Mouse (Mus musculus): ENCODE results near the gene Zbtb42. TPM values are rescaled to one million over a fixed set of nuclear protein-coding genes. Genes with fewer than 3 reads are reported as not detected.

Zbtb42 gene
- polyA plus RNA-seq, 1 experiment from 2014 or later = 3.5 TPM

DNA sequence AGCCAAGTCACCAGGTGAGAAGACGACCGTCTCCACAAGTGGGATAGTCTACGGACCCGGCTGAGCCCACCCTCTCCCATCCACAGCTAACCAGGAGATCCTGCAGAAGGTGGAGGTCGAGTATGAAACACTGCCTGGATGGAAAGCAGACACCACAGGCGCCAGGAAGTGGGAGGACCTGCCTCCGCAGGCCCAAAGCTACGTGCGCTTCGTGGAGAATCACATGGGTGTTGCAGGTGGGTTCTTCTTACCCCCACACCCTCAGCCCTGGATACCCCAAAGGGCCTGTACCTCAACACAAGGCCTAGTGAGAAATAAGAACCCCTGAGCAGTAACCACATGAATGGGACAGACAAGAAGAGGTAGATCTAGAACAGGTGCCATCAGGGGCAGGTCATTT lies 39.1 kb upstream of the Zbtb42 start:
- no peak overlapping the region for H3K4me3 ChIP-seq (replicated peaks; ENCODE audit: low read depth, low read length)
- no peak overlapping the region for H3K27ac ChIP-seq (replicated peaks; ENCODE audit: low read depth, low read length)
- 85% methylated on average over 10 of the region's 10 CpGs for WGBS
- no peaks in the 10 kb centered on the region for H3K36me3 ChIP-seq (ENCODE audit: control insufficient read depth, insufficient read depth, low read length)
- no peak for ATAC-seq (ENCODE audit: low FRiP score, low TSS enrichment)
- no peak overlapping the region for H3K4me2 ChIP-seq (ENCODE audit: low read length)
- no peak overlapping the region for H3K9ac ChIP-seq (replicated peaks; ENCODE audit: low read length)
- no peaks in the 10 kb centered on the region for H3K4me1 ChIP-seq (ENCODE audit: control insufficient read depth, insufficient read depth, low read length)
- no peak for DNase-seq
- H3K27me3 ChIP-seq (ENCODE audit: control insufficient read depth, insufficient read depth, low read length) = no peaks in the 10 kb centered on the region
- no peaks in the 10 kb centered on the region for H3K9me3 ChIP-seq (ENCODE audit: control insufficient read depth, low read length)

DNA sequence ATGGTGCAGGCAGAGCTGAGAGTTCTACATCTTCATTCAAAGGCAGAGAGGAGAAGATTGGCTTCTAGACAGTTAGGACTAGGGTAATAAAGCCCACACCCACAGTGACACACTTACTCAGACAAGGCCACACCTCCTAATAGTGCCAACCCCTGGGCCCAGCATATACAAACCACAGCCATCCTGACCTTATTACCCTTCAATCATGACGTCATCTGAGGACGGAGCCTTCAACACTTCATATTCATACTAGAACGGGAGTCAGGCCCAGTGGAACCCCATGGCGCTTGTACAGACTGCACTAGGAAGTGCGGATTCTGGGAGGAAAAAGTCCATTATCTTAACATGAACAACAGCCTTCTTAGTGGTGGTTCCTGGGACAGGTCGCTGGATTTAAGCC lies 35.5 kb upstream of the Zbtb42 start:
- no peak overlapping the region for H3K4me3 ChIP-seq (replicated peaks; ENCODE audit: low read depth, low read length)
- ATAC-seq (ENCODE audit: low FRiP score, low TSS enrichment) = no peak

DNA sequence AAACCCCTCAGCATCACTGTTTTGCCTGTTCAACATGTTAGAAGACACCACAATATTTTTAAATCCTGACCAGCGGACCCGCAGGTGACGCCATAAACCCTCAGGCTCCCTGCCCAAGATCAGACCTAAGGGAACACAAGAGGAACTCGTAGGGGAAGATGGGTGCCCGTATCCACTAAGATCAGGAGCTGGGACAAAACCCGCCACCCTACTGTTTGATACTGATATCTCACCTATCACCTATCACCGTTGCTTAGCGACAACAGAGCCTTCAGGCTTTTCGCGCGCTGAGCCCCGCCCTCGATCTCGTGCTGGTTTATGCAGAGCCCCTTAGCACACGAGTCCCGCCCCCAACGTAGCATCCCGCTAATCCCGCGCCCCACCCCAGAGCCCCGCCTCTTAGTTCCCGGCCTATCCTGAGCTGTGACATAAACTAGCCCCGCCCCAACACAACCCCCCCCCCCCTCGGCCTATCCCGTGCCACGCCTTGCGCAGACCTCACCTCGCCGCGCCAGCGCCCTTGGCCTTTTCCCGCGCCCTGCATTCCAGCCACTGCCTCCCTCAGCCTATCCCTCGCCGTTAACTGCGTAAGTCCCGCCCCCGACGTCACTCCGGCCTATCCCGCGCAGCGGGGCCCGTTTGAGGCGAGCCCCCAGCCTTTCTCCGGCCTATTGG lies 34.3 kb upstream of the Zbtb42 start, which contains the start of gene Siva1:
Gene Siva1 (plus strand): TSS at position 500 of the 675 bp plus-strand sequence.
- ATAC-seq (ENCODE audit: low FRiP score, low TSS enrichment) (peak; percentile 98), DNase-seq (peak; percentile 98)
- H3K9ac ChIP-seq (replicated peaks; ENCODE audit: low read length) = peak within 1 kb of the TSS; percentile 69
- WGBS = 2% methylated on average over 45 of the region's 46 CpGs
- peak within 1 kb of the TSS; percentile 70 for H3K4me3 ChIP-seq (replicated peaks; ENCODE audit: low read depth, low read length)
- H3K27me3 ChIP-seq (ENCODE audit: control insufficient read depth, insufficient read depth, low read length) = no peaks in the 10 kb centered on the region
- H3K9me3 ChIP-seq (ENCODE audit: control insufficient read depth, low read length) = no peaks in the 10 kb centered on the region
- H3K36me3 ChIP-seq (ENCODE audit: control insufficient read depth, insufficient read depth, low read length) = peaks cover 15% of the 10 kb centered on the region
- peaks cover 12% of the 10 kb centered on the region for H3K4me1 ChIP-seq (ENCODE audit: control insufficient read depth, insufficient read depth, low read length)
- peak within 1 kb of the TSS; percentile 81 for H3K27ac ChIP-seq (replicated peaks; ENCODE audit: low read depth, low read length)
- H3K4me2 ChIP-seq (ENCODE audit: low read length) = peak within 1 kb of the TSS; percentile 91

More for the DNA sequence above, 35.5 kb upstream of the Zbtb42 start:
- H3K36me3 ChIP-seq (ENCODE audit: control insufficient read depth, insufficient read depth, low read length) = peaks cover 3% of the 10 kb centered on the region
- H3K9ac ChIP-seq (replicated peaks; ENCODE audit: low read length) = no peak overlapping the region
- peaks cover 12% of the 10 kb centered on the region for H3K4me1 ChIP-seq (ENCODE audit: control insufficient read depth, insufficient read depth, low read length)
- no peak for DNase-seq
- 95% methylated on average over 6 of the region's 6 CpGs for WGBS
- no peaks in the 10 kb centered on the region for H3K27me3 ChIP-seq (ENCODE audit: control insufficient read depth, insufficient read depth, low read length)
- H3K27ac ChIP-seq (replicated peaks; ENCODE audit: low read depth, low read length) = no peak overlapping the region
- H3K9me3 ChIP-seq (ENCODE audit: control insufficient read depth, low read length) = no peaks in the 10 kb centered on the region
- H3K4me2 ChIP-seq (ENCODE audit: low read length) = no peak overlapping the region

DNA sequence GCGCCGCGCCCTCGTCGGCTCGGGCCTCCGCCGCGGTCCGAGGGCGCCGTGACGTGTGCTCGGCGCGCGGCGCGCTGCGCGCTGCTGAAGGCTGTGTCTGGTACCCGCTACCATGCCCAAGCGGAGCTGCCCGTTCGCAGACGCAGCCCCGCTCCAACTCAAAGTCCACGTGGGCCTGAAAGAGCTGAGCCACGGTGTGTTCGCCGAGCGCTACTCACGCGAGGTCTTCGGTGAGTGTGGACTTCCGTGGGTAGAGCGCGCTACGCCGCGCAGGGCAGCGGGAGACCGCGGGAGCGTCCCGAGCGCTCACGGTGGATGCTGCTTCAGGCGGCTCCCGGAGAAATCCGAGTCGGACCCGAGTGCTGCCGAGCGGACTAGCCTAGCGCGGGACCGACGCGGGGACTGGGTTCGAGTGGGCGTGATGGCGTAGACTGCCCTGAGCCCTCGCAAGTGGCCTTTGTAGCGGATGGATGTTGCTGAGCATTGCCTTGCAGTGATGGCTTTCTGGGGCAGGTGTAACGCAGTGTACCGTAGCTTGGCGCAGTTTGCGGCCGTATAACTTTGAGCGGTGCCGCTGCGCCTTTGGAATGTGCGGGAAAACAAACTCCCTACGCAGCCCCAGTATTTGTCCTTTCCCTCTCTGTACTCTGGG lies 33.6 kb upstream of the Zbtb42 start:
- no peaks in the 10 kb centered on the region for H3K9me3 ChIP-seq (ENCODE audit: control insufficient read depth, low read length)
- ATAC-seq (ENCODE audit: low FRiP score, low TSS enrichment) (no peak; the same call in 1 of the 2 replicates), DNase-seq (no peak)
- H3K27ac ChIP-seq (replicated peaks; ENCODE audit: low read depth, low read length) = peak overlapping the region; percentile 81
- no peaks in the 10 kb centered on the region for H3K27me3 ChIP-seq (ENCODE audit: control insufficient read depth, insufficient read depth, low read length)
- H3K4me3 ChIP-seq (replicated peaks; ENCODE audit: low read depth, low read length) = peak overlapping the region; percentile 70
- peak overlapping the region; percentile 69 for H3K9ac ChIP-seq (replicated peaks; ENCODE audit: low read length)
- peak overlapping the region; percentile 91 for H3K4me2 ChIP-seq (ENCODE audit: low read length)
- peaks cover 21% of the 10 kb centered on the region for H3K36me3 ChIP-seq (ENCODE audit: control insufficient read depth, insufficient read depth, low read length)
- H3K4me1 ChIP-seq (ENCODE audit: control insufficient read depth, insufficient read depth, low read length) = peaks cover 12% of the 10 kb centered on the region
- under 1% methylated on average over 75 of the region's 75 CpGs for WGBS

DNA sequence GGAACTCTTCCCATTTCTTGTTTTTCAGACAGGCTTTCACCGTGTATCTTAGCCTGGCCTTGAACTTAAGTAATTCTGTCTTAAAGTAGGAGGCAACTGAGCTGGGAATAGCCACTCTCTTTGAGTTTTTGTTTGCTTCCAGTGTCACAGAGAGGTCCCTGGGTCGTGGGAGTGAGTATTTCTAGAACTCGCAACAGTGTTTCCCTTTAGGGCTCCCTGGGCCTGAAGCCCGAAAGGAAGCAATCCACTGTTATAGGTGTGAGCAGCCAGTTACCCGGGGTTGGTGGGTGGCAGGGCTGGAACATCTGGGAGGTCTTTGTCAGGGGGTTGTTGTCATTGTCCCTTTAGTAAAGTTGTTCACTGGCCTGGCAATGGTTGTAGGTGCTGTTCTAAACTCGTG lies 32.5 kb upstream of the Zbtb42 start:
- Histone ChIP-seq H3K36me3 (ENCODE audit: control insufficient read depth, insufficient read depth, low read length) (peaks cover 28% of the 10 kb centered on the region), H3K9ac (replicated peaks; ENCODE audit: low read length) (no peak overlapping the region; the same call in 1 of the 2 replicates), H3K4me2 (ENCODE audit: low read length) (peak overlapping the region; percentile 91), H3K9me3 (ENCODE audit: control insufficient read depth, low read length) (no peaks in the 10 kb centered on the region), H3K27ac (replicated peaks; ENCODE audit: low read depth, low read length) (no peak overlapping the region), H3K4me3 (replicated peaks; ENCODE audit: low read depth, low read length) (no peak overlapping the region), H3K27me3 (ENCODE audit: control insufficient read depth, insufficient read depth, low read length) (no peaks in the 10 kb centered on the region), H3K4me1 (ENCODE audit: control insufficient read depth, insufficient read depth, low read length) (peaks cover 12% of the 10 kb centered on the region)
- DNase-seq = no peak
- no peak for ATAC-seq (ENCODE audit: low FRiP score, low TSS enrichment)
- WGBS = 63% methylated on average over 6 of the region's 6 CpGs

DNA sequence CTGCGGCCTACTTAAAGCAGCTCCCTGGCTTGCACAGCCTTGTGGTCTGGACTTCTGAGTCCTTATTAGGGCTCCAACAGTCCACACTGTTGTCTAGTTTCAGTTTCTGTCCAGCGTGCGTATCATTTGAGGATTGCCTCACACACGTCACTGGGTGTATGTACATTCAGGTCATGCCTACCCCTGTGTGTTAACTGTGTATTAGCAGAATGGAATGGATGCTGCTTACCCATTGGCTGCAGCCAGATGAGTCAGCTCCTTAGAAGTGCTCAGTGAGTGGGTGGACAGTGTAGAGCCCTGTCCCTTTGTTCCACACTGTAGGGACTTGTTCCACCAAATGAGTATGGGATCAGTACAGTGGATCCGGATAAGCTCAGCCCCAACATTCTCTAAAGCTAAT lies 30.5 kb upstream of the Zbtb42 start:
- Histone ChIP-seq H3K9me3 (ENCODE audit: control insufficient read depth, low read length) (no peaks in the 10 kb centered on the region), H3K4me1 (ENCODE audit: control insufficient read depth, insufficient read depth, low read length) (peaks cover 12% of the 10 kb centered on the region), H3K36me3 (ENCODE audit: control insufficient read depth, insufficient read depth, low read length) (peaks cover 43% of the 10 kb centered on the region), H3K4me2 (ENCODE audit: low read length) (no peak overlapping the region), H3K27me3 (ENCODE audit: control insufficient read depth, insufficient read depth, low read length) (no peaks in the 10 kb centered on the region), H3K4me3 (replicated peaks; ENCODE audit: low read depth, low read length) (no peak overlapping the region), H3K9ac (replicated peaks; ENCODE audit: low read length) (no peak overlapping the region), H3K27ac (replicated peaks; ENCODE audit: low read depth, low read length) (no peak overlapping the region)
- ATAC-seq (ENCODE audit: low FRiP score, low TSS enrichment) = no peak
- WGBS = 94% methylated on average over 5 of the region's 5 CpGs
- no peak for DNase-seq

DNA sequence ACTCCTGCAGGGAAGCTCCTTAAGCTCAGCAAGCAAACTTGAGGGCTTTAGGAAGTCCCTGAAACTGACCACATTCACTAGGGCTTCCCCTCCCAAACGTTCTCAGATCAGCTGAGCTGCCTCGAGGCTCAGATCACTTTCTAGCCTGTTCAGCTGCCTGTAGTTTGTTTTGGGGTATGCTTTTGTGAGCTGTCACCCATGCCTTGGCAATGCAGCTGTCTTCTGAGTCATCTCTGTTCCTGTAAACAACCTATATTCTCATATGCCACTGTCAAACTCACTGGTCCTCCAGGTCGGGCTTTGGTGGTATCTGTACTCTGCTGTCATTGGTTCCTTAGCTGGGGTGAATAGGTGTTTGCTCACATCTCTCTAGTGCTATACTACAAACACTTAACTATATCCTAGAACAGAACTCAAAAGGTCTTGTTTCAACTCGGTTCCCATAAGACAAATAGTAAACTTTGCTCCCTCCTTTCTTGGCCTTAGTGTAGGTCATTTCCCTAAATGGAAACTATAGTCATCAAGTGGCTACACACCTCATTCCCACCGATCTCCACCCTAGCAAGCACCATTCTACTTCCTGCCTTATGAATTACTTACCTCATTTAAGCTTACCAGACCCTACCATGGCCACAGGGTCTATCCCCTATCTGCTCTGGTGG lies 26.7 kb upstream of the Zbtb42 start:
- 79% methylated on average over 5 of the region's 5 CpGs for WGBS
- ATAC-seq (ENCODE audit: low FRiP score, low TSS enrichment) = no peak
- Histone ChIP-seq H3K9me3 (ENCODE audit: control insufficient read depth, low read length) (no peaks in the 10 kb centered on the region), H3K27ac (replicated peaks; ENCODE audit: low read depth, low read length) (no peak overlapping the region), H3K27me3 (ENCODE audit: control insufficient read depth, insufficient read depth, low read length) (no peaks in the 10 kb centered on the region), H3K4me1 (ENCODE audit: control insufficient read depth, insufficient read depth, low read length) (no peaks in the 10 kb centered on the region), H3K9ac (replicated peaks; ENCODE audit: low read length) (no peak overlapping the region), H3K36me3 (ENCODE audit: control insufficient read depth, insufficient read depth, low read length) (peaks cover 79% of the 10 kb centered on the region), H3K4me2 (ENCODE audit: low read length) (no peak overlapping the region), H3K4me3 (replicated peaks; ENCODE audit: low read depth, low read length) (no peak overlapping the region)
- no peak for DNase-seq

DNA sequence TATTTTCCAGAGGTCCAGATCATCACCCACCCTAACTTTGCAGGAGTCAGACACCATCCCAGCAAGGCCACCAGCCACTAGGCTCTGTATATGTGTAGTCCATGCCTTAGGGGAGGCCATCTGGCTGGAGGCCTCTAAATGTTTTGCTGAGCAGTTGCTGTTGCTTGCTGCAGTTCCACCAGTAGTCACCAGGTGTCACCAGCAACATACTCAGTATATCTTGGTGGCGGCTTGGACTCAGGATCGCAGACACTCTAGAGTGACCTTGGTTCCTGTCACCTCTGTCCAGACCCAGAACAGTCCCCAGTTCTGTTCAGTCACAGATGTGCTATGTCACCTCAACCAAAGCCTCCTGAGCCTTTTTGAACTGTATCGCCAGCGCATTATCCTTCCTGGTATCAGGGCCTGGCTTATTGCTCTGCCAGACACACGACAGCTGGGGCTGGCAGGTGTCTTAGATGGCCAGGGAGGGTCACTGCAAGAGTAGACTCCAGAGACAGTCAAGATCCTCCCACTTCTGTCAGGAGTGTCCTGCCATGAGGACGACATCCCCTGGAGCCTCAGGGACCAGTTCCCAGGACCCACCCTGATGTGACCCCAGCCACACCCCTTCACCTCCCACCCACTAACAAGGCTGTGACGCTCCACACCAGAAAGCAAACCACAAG lies 25.3 kb upstream of the Zbtb42 start:
- WGBS = 52% methylated on average over 7 of the region's 7 CpGs
- no peak overlapping the region for H3K27ac ChIP-seq (replicated peaks; ENCODE audit: low read depth, low read length)
- H3K4me1 ChIP-seq (ENCODE audit: control insufficient read depth, insufficient read depth, low read length) = no peaks in the 10 kb centered on the region
- peaks cover 89% of the 10 kb centered on the region for H3K36me3 ChIP-seq (ENCODE audit: control insufficient read depth, insufficient read depth, low read length)
- no peaks in the 10 kb centered on the region for H3K9me3 ChIP-seq (ENCODE audit: control insufficient read depth, low read length)
- H3K4me3 ChIP-seq (replicated peaks; ENCODE audit: low read depth, low read length) = no peak overlapping the region
- no peak overlapping the region for H3K4me2 ChIP-seq (ENCODE audit: low read length)
- DNase-seq = peak; percentile 93
- H3K9ac ChIP-seq (replicated peaks; ENCODE audit: low read length) = no peak overlapping the region
- no peaks in the 10 kb centered on the region for H3K27me3 ChIP-seq (ENCODE audit: control insufficient read depth, insufficient read depth, low read length)
- ATAC-seq (ENCODE audit: low FRiP score, low TSS enrichment) = peak; percentile 74
